Mouse (Mus musculus) MEL (cell line): ENCODE measurements around the gene Tmem231. TPM values are rescaled to one million over a fixed set of nuclear protein-coding genes. Genes with fewer than 3 reads are reported as not detected.

Source experiments
- DNase-seq: peaks from one replicate; pipeline ENCODE4 v3.0.0; 2011; ENCODE audit warnings: low read depth, low spot score
- H3K27ac ChIP-seq: 2 replicates; pipeline ENCODE4 v1.5.1; 2012; ENCODE audit warnings: low read depth, mild to moderate bottlenecking, control low read depth, low read length, moderate library complexity; ENCODE audit not compliant: control insufficient read depth
- H3K27me3 ChIP-seq, 2 experiments: fragments of 150-350 bp in 1 of 2; sonication (generic) in 1 of 2; 2 replicates each; pipeline ENCODE4 v1.6.1; 2012; ENCODE audit warnings: low read length in 2 of 2, mild to moderate bottlenecking in 2 of 2, improper control_type of control experiment in 1 of 2, moderate library complexity in 1 of 2; ENCODE audit not compliant: insufficient read depth in 2 of 2, control insufficient read depth in 1 of 2
- H3K36me3 ChIP-seq, 2 experiments: 2 replicates each; pipeline ENCODE4 v1.6.1; 2012 to 2014; ENCODE audit warnings: low read length in 2 of 2, improper control_type of control experiment in 1 of 2, inconsistent platforms in 1 of 2, mild to moderate bottlenecking in 1 of 2; ENCODE audit not compliant: insufficient read depth in 2 of 2, control insufficient read depth in 1 of 2
- H3K4me1 ChIP-seq, 2 experiments: fragments of 150-350 bp in 1 of 2; sonication (generic) in 1 of 2; 2 replicates each; pipeline ENCODE4 v1.6.1; 2012; ENCODE audit warnings: low read length in 2 of 2, improper control_type of control experiment in 1 of 2, mild to moderate bottlenecking in 1 of 2; ENCODE audit not compliant: insufficient read depth in 2 of 2, control insufficient read depth in 1 of 2
- H3K4me3 ChIP-seq, 2 experiments: fragments of 150-350 bp in 1 of 2; sonication (generic) in 1 of 2; 2 replicates each; pipeline ENCODE4 v1.5.1; 2012; ENCODE audit warnings: low read depth in 2 of 2, low read length in 2 of 2, mild to moderate bottlenecking in 2 of 2, moderate library complexity in 2 of 2, control low read depth in 1 of 2, improper control_type of control experiment in 1 of 2; ENCODE audit not compliant: control insufficient read depth in 1 of 2, insufficient read depth in 1 of 2
- H3K79me2 ChIP-seq: 2 replicates; pipeline ENCODE4 v1.6.1; 2012; ENCODE audit warnings: mild to moderate bottlenecking, low read length, moderate library complexity; ENCODE audit not compliant: control insufficient read depth, poor library complexity, insufficient read depth
- H3K9ac ChIP-seq: 2 replicates; pipeline ENCODE4 v1.6.1; 2012; ENCODE audit warnings: low read depth, mild to moderate bottlenecking, control low read depth, low read length, moderate library complexity; ENCODE audit not compliant: control insufficient read depth, poor library complexity, severe bottlenecking
- H3K9me3 ChIP-seq: fragments of 150-350 bp; sonication (generic); replicated peaks from 2 replicates; pipeline ENCODE4 v1.6.1; 2012; ENCODE audit warnings: mild to moderate bottlenecking, low read length, improper control_type of control experiment, moderate library complexity; ENCODE audit not compliant: insufficient read depth
- CHD1 ChIP-seq: IDR thresholded peaks from 2 replicates; pipeline ENCODE4 v1.6.1; 2012; ENCODE audit warnings: low read depth, mild to moderate bottlenecking, inconsistent platforms, low read length, improper control_type of control experiment
- E2F4 ChIP-seq: IDR thresholded peaks from 2 replicates; pipeline ENCODE4 v1.6.1; 2011; ENCODE audit warnings: low read depth, low read length, improper control_type of control experiment, borderline replicate concordance
- EP300 ChIP-seq, 2 experiments: IDR thresholded peaks; 2 replicates each; pipeline ENCODE4 v1.6.1; 2011; ENCODE audit warnings: improper control_type of control experiment in 2 of 2, low read length in 2 of 2, low read depth in 1 of 2, mild to moderate bottlenecking in 1 of 2
- ETS1 ChIP-seq: IDR thresholded peaks from 2 replicates; pipeline ENCODE4 v1.6.1; 2012; ENCODE audit warnings: low read depth, mild to moderate bottlenecking, inconsistent platforms, low read length, improper control_type of control experiment, moderate library complexity
- HCFC1 ChIP-seq: IDR thresholded peaks from 2 replicates; pipeline ENCODE4 v1.6.1; 2012; ENCODE audit warnings: low read depth, mild to moderate bottlenecking, inconsistent platforms, low read length, improper control_type of control experiment, moderate library complexity
- JUND ChIP-seq: IDR thresholded peaks from 2 replicates; pipeline ENCODE4 v1.6.1; 2011; ENCODE audit warnings: low read depth, mild to moderate bottlenecking, improper control_type of control experiment, low read length
- MAZ ChIP-seq: IDR thresholded peaks from 2 replicates; pipeline ENCODE4 v1.6.1; 2012; ENCODE audit warnings: low read depth, mild to moderate bottlenecking, inconsistent platforms, low read length, improper control_type of control experiment
- MEF2A ChIP-seq: IDR thresholded peaks from 2 replicates; pipeline ENCODE4 v1.6.1; 2014; ENCODE audit warnings: low read depth, mild to moderate bottlenecking, inconsistent platforms, low read length, improper control_type of control experiment; ENCODE audit not compliant: poor library complexity, insufficient replicate concordance, severe bottlenecking; ENCODE audit errors: extremely low read depth
- MXI1 ChIP-seq: IDR thresholded peaks from 2 replicates; pipeline ENCODE4 v1.6.1; 2011; ENCODE audit warnings: mild to moderate bottlenecking, low read depth, low read length, improper control_type of control experiment
- NELFE ChIP-seq: IDR thresholded peaks from 2 replicates; pipeline ENCODE4 v1.6.1; 2011; ENCODE audit warnings: low read depth, low read length, improper control_type of control experiment
- NRF1 ChIP-seq: IDR thresholded peaks from 2 replicates; pipeline ENCODE4 v1.6.1; 2014; ENCODE audit warnings: low read depth, mild to moderate bottlenecking, inconsistent platforms, low read length, improper control_type of control experiment, moderate library complexity; ENCODE audit not compliant: poor library complexity, insufficient read depth, severe bottlenecking
- POLR2AphosphoS2 ChIP-seq: IDR thresholded peaks from 2 replicates; pipeline ENCODE4 v1.6.1; 2011; ENCODE audit warnings: low read length, improper control_type of control experiment
- RCOR1 ChIP-seq: IDR thresholded peaks from 2 replicates; pipeline ENCODE4 v1.6.1; 2012; ENCODE audit warnings: low read depth, mild to moderate bottlenecking, inconsistent platforms, low read length, improper control_type of control experiment
- SIN3A ChIP-seq: IDR thresholded peaks from 2 replicates; pipeline ENCODE4 v1.6.1; 2012; ENCODE audit warnings: low read length, improper control_type of control experiment, inconsistent platforms
- TAL1 ChIP-seq: IDR thresholded peaks from 2 replicates; pipeline ENCODE4 v1.6.1; 2012; ENCODE audit warnings: mild to moderate bottlenecking, inconsistent platforms, low read length, moderate library complexity, mixed read lengths
- UBTF ChIP-seq: IDR thresholded peaks from 2 replicates; pipeline ENCODE4 v1.6.1; 2012; ENCODE audit warnings: low read depth, mild to moderate bottlenecking, inconsistent platforms, low read length, improper control_type of control experiment, moderate library complexity, borderline replicate concordance; ENCODE audit not compliant: insufficient read depth
- ZNF384 ChIP-seq: IDR thresholded peaks from 2 replicates; pipeline ENCODE4 v1.6.1; 2012; ENCODE audit warnings: low read depth, mild to moderate bottlenecking, inconsistent platforms, low read length, improper control_type of control experiment
- polyA plus RNA-seq, 2 experiments: library from polyadenylated mRNA; stranded (reverse) in 1 of 2; unstranded in 1 of 2; fragments of >175 nt in 1 of 2; fragments of >200 nt in 1 of 2; gene quantifications; 2 replicates each; pipeline versions ENCODE4 v1.2.1 to v1.2.4; 2012; ENCODE audit warnings: low replicate concordance in 2 of 2, low read depth in 1 of 2; ENCODE audit not compliant: insufficient read length in 2 of 2, insufficient read depth in 1 of 2, missing spikeins in 1 of 2
- total RNA-seq: library from RNA; depleted of rRNA; stranded (reverse); fragments of 300-350 nt; gene quantifications from 2 replicates; pipeline ENCODE4 v1.2.3, GENCODE M21; 2012

Gene Tmem231
- total and polyA plus RNA-seq, 3 experiments = 0.85 to 2.5 TPM; not detected in 1

DNA sequence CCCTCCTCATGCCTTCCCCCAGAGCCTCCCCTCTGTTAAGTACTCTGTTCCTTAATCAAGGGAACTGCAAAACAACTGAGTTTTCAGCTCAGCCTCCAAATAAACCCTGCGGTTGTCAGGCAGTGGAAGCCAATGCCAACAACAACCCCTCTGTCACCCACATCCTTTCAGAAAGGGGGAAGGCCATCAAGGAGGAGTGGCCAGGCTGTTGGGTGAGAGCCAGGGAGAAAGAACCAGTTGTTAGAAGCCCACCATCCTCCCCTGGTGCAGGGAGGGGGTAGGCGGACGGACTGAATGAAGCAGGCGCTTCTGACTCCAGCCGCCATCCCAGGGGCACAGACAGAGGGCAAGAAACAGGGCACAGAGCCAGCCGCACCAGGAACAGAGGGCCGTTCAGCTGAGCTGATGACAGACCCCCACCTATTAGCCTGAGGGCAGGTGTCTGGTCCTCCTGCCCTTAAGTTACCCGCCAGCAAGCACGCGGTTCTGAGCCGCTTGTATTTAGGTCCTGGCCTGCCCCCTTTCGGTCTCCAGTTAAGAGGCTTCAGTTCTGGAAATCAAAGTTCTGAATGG lies 20.7 kb downstream of the Tmem231 start:
- Histone ChIP-seq H3K79me2 (no peaks in the 10 kb centered on the region), H3K27me3 (no peaks in the 10 kb centered on the region), H3K4me3 (no peak overlapping the region), H3K9me3 (no peaks in the 10 kb centered on the region), H3K27ac (no peak overlapping the region), H3K36me3 (no peaks in the 10 kb centered on the region), H3K9ac (no peak overlapping the region), H3K4me1 (no peaks in the 10 kb centered on the region)
- TF ChIP-seq ETS1 (no peak), UBTF (no peak), NRF1 (no peak), POLR2AphosphoS2 (no peak), JUND (no peak), MEF2A (no peak), HCFC1 (no peak)
- DNase-seq = no peak

DNA sequence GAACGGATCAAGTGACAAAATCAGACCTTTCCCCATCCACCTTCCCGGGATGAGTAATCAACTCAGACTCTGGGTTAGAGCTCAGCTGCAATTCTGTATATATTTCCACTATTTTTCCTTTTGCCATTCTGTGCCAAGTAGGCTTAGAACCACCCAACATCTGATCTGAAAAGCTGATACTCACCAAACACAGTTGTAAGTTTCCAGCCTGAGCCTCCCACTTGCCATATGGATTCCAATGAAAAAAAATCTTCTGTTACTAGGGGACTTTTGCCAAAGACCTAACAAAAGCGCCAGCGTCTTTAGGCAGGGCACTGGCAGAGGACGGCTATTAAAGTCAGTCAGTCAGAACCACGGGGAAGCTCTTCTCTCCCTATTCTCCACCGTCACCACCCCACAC lies 22.1 kb downstream of the Tmem231 start:
- no peak for DNase-seq
- no peak overlapping the region for H3K4me3 ChIP-seq
- no peak overlapping the region for H3K9ac ChIP-seq
- TF ChIP-seq RCOR1 = no peak
- TF ChIP-seq EP300 (IDR thresholded peaks at IDR 0.05; ENCODE audit: low read depth in 1 of 2, low read length in 2 of 2) = no peak
- no peak for TF ChIP-seq ETS1
- TF ChIP-seq NELFE = no peak
- no peak for TF ChIP-seq CHD1
- no peak for TF ChIP-seq ZNF384
- TF ChIP-seq TAL1 = no peak
- TF ChIP-seq E2F4 = no peak
- no peak for TF ChIP-seq SIN3A
- TF ChIP-seq MAZ = no peak
- TF ChIP-seq POLR2AphosphoS2 = no peak
- no peak for TF ChIP-seq MXI1
- TF ChIP-seq, all 39 proteins: peak for 0
- H3K4me1 ChIP-seq = no peaks in the 10 kb centered on the region
- no peaks in the 10 kb centered on the region for H3K79me2 ChIP-seq
- H3K27ac ChIP-seq = no peak overlapping the region
- no peaks in the 10 kb centered on the region for H3K27me3 ChIP-seq
- H3K36me3 ChIP-seq = no peaks in the 10 kb centered on the region
- no peaks in the 10 kb centered on the region for H3K9me3 ChIP-seq
